Mouse (Mus musculus) cortical plate, adult 2 months (tissue): ENCODE measurements at regions not wholly inside any gene's neighbourhood (a gene's known extent, or its start where the extent isn't known, plus 50 kb on each side); places are given as distances from the start of the nearest gene placed in this dataset.

Experiments used
- CTCF ChIP-seq: fragments of 200-500 bp; IDR thresholded peaks from 2 replicates; pipeline ENCODE4 v1.5.1; 2011; ENCODE audit warnings: mild to moderate bottlenecking, control low read depth, low read length; ENCODE audit not compliant: insufficient read depth; ENCODE audit errors: extremely low read depth
- POLR2A ChIP-seq: fragments of 200-500 bp; IDR thresholded peaks from 2 replicates; pipeline ENCODE4 v1.6.1; 2011; ENCODE audit warnings: mild to moderate bottlenecking, low read length, control low read depth; ENCODE audit not compliant: insufficient read depth; ENCODE audit errors: extremely low read depth

- TF ChIP-seq CTCF (no peak), POLR2A (no peak)
These were observed 484.8 kb upstream of the Cited2 start for GRCm38 (mm10) chr10:17237918-17238850.
